Mouse (Mus musculus) megakaryocyte, embryonic 14.5 days (primary cell): ENCODE measurements around the gene Ltbr.

Experiments used
- FLI1 ChIP-seq: IDR thresholded peaks from 2 replicates; pipeline ENCODE4 v1.6.1; 2012; ENCODE audit warnings: low read length, inconsistent platforms, mixed read lengths
- GATA1 ChIP-seq: IDR thresholded peaks from 3 replicates; pipeline ENCODE4 v1.6.1; 2012; ENCODE audit warnings: mixed read lengths, low read length, inconsistent platforms, borderline replicate concordance

DNA sequence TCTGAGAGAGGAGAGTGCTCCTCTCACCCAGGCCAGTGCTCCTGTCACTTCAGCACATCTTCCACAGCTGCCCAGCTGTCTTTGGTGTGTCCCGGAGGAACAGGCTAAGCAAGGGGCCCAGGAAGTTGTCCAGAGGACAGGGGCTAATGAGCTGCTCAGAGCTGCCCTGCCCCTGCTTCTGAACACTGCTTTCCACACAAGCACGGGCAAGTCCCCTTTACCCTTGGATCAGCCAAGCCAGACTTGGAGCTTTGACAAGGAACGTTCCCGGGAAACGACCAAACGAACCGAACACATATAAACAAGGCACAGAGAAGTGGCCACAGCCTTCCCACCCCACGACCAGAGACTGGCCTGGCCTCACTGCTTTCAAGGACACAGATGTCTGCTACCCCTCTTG lies 30.4 kb upstream of the Ltbr start:
- TF ChIP-seq GATA1: no peak
- no peak for TF ChIP-seq FLI1
